Mouse (Mus musculus): ENCODE measurements around the gene Pced1b.

DNA sequence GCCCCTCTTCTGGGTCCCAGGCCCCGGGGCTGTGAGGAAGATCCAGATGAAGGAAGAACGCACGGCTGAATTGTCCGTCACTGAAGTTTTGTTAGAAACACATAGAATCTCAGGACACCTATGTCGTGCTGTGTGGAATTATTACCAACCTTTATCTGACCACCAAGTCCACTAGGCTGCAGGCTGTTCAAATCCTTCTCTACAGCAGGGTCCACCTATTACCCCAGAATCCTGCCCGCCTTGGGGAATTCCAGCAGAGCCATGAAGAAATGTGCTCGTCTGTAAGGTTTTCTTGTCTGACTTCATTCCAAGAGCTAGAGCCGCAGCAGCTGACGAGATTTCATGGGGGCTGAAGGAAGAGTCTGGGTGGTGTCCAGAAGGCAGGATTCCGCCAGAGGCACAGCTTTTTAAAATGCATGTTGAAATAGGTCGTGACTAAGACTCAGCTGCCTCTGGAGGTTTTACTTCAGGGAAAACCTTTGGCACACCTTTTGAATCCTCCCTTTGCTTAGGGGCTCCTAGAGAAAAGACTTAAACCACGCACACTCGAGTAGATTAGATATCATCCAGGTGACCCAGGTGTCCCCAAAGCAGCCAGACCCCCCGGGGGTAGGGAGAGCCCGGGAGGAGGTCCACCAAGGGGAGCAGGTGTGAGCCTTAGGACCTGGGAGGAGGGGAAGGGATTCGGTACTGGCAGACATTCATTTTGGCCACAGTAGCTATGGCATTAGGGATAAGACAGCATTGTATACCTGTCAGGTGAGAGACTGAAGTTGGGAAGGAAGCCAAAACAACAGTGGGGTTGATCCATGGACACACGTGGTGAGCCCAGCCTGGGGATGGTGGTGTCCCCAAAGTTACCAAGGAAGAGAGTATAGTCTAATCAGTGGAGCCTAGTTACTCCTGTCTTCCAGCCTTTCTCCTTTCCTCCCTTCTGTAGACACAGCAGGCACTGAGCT lies 160.9 kb downstream of the Pced1b start:
- TF ChIP-seq POLR2A (IDR thresholded peaks at IDR 0.05; ENCODE audit: borderline replicate concordance, extremely low read depth, low read depth, low read length): no peak
- no peak for TF ChIP-seq CTCF (IDR thresholded peaks at IDR 0.05; ENCODE audit: insufficient read depth, low read length)
